Mouse (Mus musculus) kidney, postnatal 25 days (tissue): ENCODE results near the gene Mapkbp1.

Source experiments
- DNase-seq, 2 experiments: peaks; one replicate each; pipeline ENCODE4 v3.0.0; 2021; ENCODE audit warnings: mixed read lengths in 2 of 2

Gene Mapkbp1

DNA sequence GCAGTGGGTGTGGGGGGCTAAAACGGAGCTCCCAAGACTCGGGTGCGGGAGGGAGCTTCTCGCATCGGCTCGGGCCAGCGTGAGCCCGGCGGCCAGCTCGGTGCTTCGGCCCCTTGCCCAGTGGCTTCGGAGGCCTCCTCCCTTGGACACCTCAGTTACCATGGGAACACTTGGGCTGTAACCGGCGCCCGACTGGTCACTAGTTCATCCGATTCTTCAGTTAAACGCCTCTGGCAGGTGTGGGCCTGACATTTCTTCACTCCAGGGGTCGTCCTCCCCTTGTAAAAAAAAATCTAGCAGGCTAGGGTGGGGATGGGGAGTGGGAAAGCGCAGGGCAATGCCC, at the start of gene Mapkbp1:
Gene Mapkbp1 (plus strand): TSS at position 163 of the 343 bp plus-strand sequence.
- DNase-seq, result no peak

- DNase-seq, result peak; percentile 52 to 75
These were observed 1.9 kb upstream of the Mapkbp1 start for GRCm38 (mm10) chr2:119970571-119970970.

- no peak for DNase-seq
These were observed 1.2 kb upstream of the Mapkbp1 start for GRCm38 (mm10) chr2:119971316-119971715.

GRCm38 (mm10) chr2:119971837-119972536, 512 bp upstream of the Mapkbp1 start:
- peak; percentile 97 to 98 for DNase-seq

DNA sequence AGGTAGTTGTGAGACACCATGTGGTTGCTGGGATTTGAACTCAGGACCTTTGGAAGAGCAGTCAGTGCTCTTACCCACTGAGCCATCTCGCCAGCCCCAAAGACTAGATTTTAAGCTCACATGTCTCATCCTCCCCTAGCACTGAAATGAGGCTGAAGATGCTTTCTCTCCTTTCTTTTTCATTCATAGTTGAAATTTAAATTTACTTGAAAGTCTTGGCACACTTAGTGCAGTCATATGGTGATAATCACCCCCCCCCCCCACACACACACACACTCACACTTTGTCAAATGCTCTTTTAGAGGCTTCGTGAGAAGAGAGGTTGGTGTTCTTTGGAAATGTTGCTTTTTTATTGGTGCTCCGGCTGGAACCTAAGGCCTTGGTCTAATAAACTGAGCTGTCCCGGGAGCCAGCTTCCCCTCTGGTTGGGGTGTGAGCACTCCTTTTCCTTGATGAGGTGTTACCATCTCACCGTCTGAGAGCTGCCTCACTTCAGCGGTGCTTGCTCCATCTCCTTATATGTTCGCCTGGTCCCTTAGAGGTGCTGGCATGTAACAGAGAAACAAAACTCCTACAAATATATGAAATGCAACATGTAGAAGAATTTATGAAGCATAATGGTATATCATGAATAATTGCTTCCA, 8.0 kb downstream of the Mapkbp1 start:
- no peak for DNase-seq

DNA sequence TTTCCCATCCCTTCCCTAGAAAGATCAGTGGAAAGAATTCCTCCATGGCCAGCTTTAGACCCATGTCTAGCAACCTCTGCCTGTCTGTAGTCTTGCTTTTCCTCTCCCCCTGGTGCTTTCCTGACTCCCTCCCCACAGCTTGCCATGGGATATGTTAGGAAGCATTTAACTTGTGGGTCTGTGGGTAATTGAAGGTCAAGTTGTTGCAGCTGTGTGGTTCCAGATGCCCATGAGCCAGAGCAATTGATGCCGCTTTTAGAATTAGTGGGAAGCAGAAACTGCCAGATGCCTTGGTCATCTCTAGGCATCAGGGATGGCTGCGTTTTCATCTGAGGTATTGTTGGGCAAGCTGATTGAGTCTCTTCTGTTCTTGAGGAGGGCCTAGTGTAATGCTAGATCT, 9.1 kb downstream of the Mapkbp1 start:
- no peak for DNase-seq

DNA sequence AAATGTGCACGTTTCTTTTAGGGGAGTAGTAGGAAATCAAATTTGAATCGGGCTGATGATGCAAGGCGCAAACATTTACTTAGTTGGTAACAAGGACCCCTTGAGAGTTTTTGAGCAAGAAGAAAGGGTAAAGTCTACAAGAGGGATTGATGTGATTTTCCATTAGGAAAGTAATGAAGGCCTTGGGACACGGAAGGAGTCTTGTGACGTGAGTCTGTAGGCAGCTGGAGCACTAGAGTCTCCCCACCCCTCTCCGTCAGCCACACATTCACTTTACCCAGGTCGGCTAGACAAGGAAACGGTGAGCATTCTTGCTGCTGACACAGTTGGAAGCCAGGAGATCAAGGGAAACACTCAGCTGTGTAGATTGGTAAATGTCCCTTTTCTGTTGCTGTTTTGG, 13.4 kb downstream of the Mapkbp1 start:
- no peak for DNase-seq

DNA sequence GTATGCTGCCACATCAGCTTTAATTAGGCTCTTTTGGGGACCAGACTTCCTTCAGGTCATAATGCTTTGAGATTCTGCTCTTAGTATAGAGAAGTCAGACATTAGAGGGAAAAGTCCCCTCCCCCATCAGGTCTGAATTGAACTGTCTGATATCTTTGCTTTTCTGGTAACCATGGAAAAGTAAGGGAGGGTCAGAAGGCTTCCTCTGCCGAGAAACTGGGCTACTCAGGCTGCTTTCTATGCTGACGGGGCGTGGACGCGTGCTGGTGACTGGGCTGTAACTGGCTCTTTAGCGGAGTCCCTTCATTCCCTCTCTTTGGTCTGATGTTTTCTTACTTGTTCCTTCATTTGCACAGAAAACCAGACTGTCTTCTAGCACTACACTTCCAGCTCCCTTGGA, 13.9 kb downstream of the Mapkbp1 start:
- DNase-seq, result no peak

DNA sequence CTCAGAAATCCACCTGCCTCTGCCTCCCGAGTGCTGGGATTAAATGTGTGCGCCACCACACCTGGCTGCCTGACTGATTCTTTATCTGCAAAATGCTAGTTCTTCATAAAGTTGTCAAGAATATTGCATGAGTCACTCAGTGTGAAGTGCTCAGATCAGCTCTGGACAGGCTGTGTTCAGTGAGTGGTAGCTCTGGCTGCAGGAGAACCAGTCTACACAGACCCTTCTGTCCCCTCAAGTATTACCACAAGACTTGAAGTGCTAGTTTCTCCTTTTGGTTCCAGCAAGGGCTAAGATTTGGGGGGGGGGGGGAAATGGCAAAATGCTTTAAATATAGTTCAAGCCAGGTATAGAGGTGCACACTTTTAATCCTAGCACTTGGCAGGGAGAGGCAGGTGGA, 14.9 kb downstream of the Mapkbp1 start:
- DNase-seq, result no peak

- peak; percentile 51 to 71 for DNase-seq
These were observed 16.5 kb downstream of the Mapkbp1 start for GRCm38 (mm10) chr2:119988952-119989351.

- no peak for DNase-seq
These were observed 18.4 kb downstream of the Mapkbp1 start for GRCm38 (mm10) chr2:119990881-119991280.

DNA sequence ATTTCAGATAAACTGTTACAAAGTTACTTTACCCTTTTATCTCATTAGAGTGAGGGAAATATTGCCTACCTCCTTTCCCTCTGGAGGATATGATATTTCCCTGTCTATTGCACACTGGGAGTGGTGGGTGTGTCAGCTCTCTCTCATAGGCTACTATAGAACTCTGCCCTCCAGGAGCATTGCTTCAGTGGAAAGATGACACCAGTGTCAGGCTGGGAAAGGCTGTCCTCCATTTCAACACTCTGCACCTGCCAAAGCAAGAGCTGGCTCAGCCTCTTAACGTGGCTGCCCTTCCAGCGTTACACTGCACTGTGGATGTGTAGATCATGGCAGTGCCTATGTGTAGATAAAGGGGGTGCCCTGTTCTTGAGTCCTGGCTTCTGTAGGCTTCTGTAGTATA, 19.9 kb downstream of the Mapkbp1 start:
- no peak for DNase-seq

DNA sequence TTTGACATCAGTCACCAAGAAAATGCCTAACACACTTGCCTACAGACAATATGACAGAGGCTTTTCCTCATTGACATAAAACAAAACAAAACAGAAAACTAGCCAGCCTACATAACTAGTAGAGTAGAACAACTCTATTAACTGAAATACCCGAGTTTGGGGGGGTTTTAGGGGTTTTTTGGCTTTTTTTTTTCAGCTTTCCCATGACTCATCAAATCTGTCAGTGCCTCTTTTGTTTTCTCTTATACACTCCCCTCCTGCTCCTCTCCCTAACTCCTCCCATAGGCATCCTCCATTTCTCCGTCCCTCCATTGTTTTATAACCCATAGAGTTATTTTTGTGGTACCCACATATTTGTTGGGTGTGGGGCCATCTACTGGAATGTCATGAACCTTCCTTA, 21.0 kb downstream of the Mapkbp1 start:
- DNase-seq, result no peak

DNA sequence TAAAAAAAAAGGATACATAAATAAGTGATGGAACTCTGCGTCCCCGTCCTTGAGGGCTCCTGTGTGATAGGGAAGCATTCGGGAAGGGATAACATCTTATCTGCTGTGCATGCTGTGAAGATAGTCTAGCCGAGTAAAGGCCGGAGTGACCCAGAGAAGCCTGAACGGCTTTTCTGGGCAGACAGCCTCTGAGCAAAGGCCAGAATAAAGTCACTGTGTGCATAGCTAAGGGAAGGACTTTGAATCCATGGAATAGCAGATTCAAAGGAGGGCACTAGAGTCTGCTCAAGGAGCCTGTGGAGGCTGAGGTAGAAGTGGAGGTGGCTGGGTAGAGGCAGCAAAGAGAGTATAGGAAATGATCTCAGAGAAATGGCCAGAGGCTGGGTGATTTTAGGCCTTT, 22.3 kb downstream of the Mapkbp1 start:
- peak; percentile 20 to 40 for DNase-seq

DNA sequence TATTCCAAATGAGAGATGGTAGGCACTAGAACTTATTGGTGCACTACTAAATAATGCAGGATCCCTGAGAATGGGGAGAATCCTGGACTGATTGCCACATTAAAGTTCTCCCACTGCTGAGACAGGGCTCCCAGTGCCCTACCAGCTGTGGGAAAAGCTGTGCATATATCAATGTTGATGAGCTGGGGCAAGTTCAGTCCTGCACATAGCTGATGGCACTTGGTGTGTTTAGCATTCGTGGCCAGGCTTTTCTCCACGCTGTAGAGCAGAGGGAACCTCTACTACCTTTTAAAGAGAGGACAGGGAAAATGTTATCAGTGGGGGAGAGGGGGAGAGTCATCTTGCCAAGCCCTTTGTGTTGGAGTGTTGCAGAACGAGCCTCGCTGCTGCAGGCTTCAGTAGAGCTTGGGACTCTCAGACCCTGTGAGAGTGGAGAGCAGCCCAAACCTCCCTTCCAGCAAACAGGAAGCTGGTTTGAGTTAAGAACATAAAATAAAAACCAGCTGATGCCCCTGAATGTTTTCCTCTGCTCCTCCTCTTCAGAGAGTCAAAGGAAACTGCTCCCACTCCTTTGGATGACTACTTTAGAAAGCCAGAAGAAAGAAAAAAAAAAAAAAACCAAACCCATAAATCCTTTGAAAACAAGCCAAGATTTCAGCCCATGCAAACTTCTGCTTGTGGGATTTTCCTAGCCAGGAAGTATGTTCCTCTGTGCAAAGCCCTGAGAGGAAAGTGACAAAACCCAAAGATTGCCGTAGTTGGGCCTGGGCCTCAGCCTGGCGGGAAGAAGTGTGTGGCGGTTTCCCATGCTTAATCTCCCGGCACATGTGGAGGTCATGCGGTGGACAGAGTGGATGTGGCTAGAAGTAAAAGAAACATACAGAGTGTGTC, 23.1 kb downstream of the Mapkbp1 start:
- peak; percentile 28 to 46 for DNase-seq

DNA sequence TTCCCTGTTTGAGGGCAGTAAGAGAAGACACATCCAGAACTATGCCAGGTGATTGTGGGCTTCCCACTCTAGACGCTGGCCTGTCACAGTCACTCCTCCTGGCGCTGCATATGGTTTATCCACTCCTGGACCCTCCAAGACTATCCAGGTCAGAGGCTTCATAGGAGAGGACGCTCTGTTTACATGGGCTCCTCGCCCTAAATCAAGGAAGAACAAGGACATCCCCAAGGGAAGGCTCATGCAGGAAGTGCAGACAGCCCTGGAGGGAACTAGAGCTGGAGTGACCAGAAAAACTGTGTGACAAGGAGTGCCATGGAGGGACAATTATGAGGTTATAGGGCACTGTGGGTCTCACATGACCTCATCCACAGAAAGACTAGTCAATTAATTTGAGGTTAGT, 24.9 kb downstream of the Mapkbp1 start:
- DNase-seq, result no peak

DNA sequence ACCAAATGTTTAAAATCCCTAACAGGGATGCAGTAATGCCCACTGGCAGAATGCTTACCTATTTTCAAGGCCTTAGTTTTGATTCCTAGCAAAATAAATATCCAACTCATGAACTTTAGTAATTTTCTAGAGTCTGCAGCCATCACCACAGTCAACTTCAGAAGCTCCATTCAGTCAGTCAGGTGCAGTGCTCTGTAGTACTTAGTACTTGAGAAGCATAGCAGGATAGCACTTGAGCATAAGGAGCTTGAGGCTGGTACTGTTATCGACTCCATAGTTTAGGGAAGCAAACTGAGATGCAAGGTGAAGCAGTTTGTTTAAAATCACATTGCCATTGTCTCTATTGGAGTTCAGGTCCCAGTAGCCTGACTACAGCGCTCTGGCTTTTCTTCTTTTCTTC, 27.2 kb downstream of the Mapkbp1 start:
- no peak for DNase-seq

GRCm38 (mm10) chr2:120000882-120001584, 28.5 kb downstream of the Mapkbp1 start:
- DNase-seq, result peak; percentile 32 to 63

GRCm38 (mm10) chr2:120001956-120002355, 29.5 kb downstream of the Mapkbp1 start:
- DNase-seq, result no peak

DNA sequence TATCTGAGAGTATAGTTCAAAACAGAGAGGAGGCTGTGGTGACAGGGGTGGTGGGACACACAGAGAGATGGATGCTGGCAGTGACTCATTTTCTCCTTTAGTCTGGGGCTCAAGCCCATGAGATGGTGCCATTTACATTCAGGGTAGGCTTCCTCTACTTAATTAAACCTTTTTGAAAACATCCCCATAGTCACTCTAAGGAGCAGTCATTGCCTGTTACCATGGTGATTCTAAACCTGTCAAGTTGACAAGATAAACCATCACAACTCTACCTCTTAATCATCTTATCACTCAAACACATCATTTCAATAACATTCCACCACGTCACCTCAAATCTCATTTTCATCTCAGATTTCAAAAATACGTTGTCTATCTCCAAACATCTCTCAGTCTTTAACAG, 31.5 kb downstream of the Mapkbp1 start:
- no peak for DNase-seq

DNA sequence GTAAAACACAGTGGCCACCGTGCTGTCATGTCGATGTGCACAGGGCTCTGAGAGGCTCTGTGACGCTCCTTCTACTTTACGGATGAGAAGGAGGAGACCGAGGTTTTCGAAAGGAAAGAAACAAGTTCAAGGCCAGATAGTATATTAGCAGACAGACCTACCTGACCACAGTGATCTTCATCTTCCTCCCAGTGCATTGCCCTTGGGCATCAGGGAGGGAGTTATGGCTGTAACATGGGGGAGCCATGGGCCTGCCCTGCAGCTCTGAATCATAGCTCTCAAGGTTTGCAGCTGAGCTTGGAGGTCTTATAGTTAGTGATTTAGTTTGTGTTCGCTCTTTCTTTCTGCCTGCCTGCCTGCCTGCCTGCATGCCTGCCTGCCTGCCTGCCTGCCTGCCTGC, 34.2 kb downstream of the Mapkbp1 start:
- no peak for DNase-seq

- DNase-seq, result no peak
These were observed 35.2 kb downstream of the Mapkbp1 start for GRCm38 (mm10) chr2:120007680-120008210.

DNA sequence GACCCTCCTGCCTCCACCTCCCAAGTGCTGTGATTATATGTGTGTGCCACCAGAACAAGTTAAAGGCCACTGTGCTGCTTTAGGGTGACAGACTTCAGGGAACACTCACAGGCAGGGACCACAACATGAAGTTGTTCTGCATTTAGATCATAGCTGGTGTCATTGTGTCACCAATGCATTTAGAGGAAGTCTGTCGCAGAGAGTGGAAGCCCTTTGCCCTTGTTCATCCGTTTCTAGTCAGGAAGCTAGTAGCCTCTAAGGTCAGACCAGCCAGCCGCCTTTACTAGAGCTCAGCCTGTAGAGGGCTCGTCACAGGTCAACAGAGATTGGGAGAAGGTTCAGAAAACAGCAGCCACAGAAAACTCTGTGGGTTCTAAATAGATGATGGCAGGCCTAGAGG, 36.2 kb downstream of the Mapkbp1 start:
- DNase-seq, result peak in 1 of 2 experiments; percentile 35
